Mouse (Mus musculus): Measurements from ENCODE around the gene Ehmt2. TPM values are rescaled to one million over a fixed set of nuclear protein-coding genes. Genes with fewer than 3 reads are reported as not detected.

Ehmt2 gene
- polyA plus RNA-seq, 1 experiment = 151 TPM

Other genes with a start within 250 kb of the Ehmt2 start
- gene Tnxb, start 227.9 kb upstream of the Ehmt2 start, polyA plus RNA-seq (2012; rRNA removed) = 11.0 and 13.3 TPM in 2 replicates
- 32.9 and 44.2 TPM in 2 replicates for gene C4b, start 154.6 kb upstream of the Ehmt2 start, polyA plus RNA-seq (2012; rRNA removed)
- 0.05 TPM in 1 of 2 replicates, not detected in the other for gene Cyp21a1, start 93.9 kb upstream of the Ehmt2 start, polyA plus RNA-seq (2012; rRNA removed)
- gene Stk19, start 61.5 kb upstream of the Ehmt2 start, polyA plus RNA-seq (2012; rRNA removed) = 49.5 and 57.9 TPM in 2 replicates
- 75.2 and 76.4 TPM in 2 replicates for gene Dxo, start 61.5 kb upstream of the Ehmt2 start, polyA plus RNA-seq (2012; rRNA removed)
- 61.1 and 89.6 TPM in 2 replicates for gene Skiv2l, start 48.3 kb upstream of the Ehmt2 start, polyA plus RNA-seq (2012; rRNA removed)
- 31.2 and 33.8 TPM in 2 replicates for gene Nelfe, start 48.1 kb upstream of the Ehmt2 start, polyA plus RNA-seq (2012; rRNA removed)
- gene Cfb, start 36.0 kb upstream of the Ehmt2 start, polyA plus RNA-seq (2012; rRNA removed) = 64.4 and 94.3 TPM in 2 replicates
- gene Zbtb12, start 19.0 kb upstream of the Ehmt2 start, polyA plus RNA-seq (2012; rRNA removed) = 4.7 and 5.8 TPM in 2 replicates
- gene Gm20547, start 16.4 kb upstream of the Ehmt2 start, polyA plus RNA-seq (2012; rRNA removed) = not detected in 2 replicates
- gene C2, start 204 bp upstream of the Ehmt2 start, polyA plus RNA-seq (2012; rRNA removed) = 28.1 and 31.1 TPM in 2 replicates
- gene Slc44a4, start 16.0 kb downstream of the Ehmt2 start, polyA plus RNA-seq (2012; rRNA removed) = 180 and 226 TPM in 2 replicates
- gene Neu1, start 32.8 kb downstream of the Ehmt2 start, polyA plus RNA-seq (2012; rRNA removed) = 64.9 and 118 TPM in 2 replicates
- gene Hspa1b, start 60.8 kb downstream of the Ehmt2 start, polyA plus RNA-seq (2012; rRNA removed) = 10.5 and 12.0 TPM in 2 replicates
- not detected in 2 replicates for gene Gm20481, start 71.4 kb downstream of the Ehmt2 start, polyA plus RNA-seq (2012; rRNA removed)
- 6.4 and 6.6 TPM in 2 replicates for gene Hspa1a, start 73.7 kb downstream of the Ehmt2 start, polyA plus RNA-seq (2012; rRNA removed)
- gene Hspa1l, start 74.2 kb downstream of the Ehmt2 start, polyA plus RNA-seq (2012; rRNA removed) = 0.21 and 0.22 TPM in 2 replicates
- gene Lsm2, start 83.4 kb downstream of the Ehmt2 start, polyA plus RNA-seq (2012; rRNA removed) = 108 and 113 TPM in 2 replicates
- 104 and 139 TPM in 2 replicates for gene Vars, start 102.5 kb downstream of the Ehmt2 start, polyA plus RNA-seq (2012; rRNA removed)
- gene Vwa7, start 118.1 kb downstream of the Ehmt2 start, polyA plus RNA-seq (2012; rRNA removed) = 0.38 and 0.64 TPM in 2 replicates
- gene Sapcd1, start 129.5 kb downstream of the Ehmt2 start, polyA plus RNA-seq (2012; rRNA removed) = 0.81 and 0.83 TPM in 2 replicates
- 2.0 and 3.3 TPM in 2 replicates for gene Msh5, start 148.3 kb downstream of the Ehmt2 start, polyA plus RNA-seq (2012; rRNA removed)
- 209 and 263 TPM in 2 replicates for gene Clic1, start 151.5 kb downstream of the Ehmt2 start, polyA plus RNA-seq (2012; rRNA removed)
- 12.5 and 14.9 TPM in 2 replicates for gene Ddah2, start 160.6 kb downstream of the Ehmt2 start, polyA plus RNA-seq (2012; rRNA removed)
- gene Ly6g6c, start 166.9 kb downstream of the Ehmt2 start, polyA plus RNA-seq (2012; rRNA removed) = 0.17 and 3.8 TPM in 2 replicates
- gene Mpig6b, start 167.7 kb downstream of the Ehmt2 start, polyA plus RNA-seq (2012; rRNA removed) = 0.26 and 0.47 TPM in 2 replicates
- 0.38 and 0.73 TPM in 2 replicates for gene Ly6g6e, start 178.4 kb downstream of the Ehmt2 start, polyA plus RNA-seq (2012; rRNA removed)
- 0.89 and 3.5 TPM in 2 replicates for gene Ly6g6d, start 179.6 kb downstream of the Ehmt2 start, polyA plus RNA-seq (2012; rRNA removed)
- 1.6 and 2.6 TPM in 2 replicates for gene Ly6g6f, start 187.1 kb downstream of the Ehmt2 start, polyA plus RNA-seq (2012; rRNA removed)
- gene Abhd16a, start 190.8 kb downstream of the Ehmt2 start, polyA plus RNA-seq (2012; rRNA removed) = 71.9 and 115 TPM in 2 replicates
- gene Ly6g5c, start 209.8 kb downstream of the Ehmt2 start, polyA plus RNA-seq (2012; rRNA removed) = 0.81 TPM in 1 of 2 replicates, not detected in the other
- gene Ly6g5b, start 217.0 kb downstream of the Ehmt2 start, polyA plus RNA-seq (2012; rRNA removed) = 2.2 and 3.0 TPM in 2 replicates
- gene Gpank1, start 223.0 kb downstream of the Ehmt2 start, polyA plus RNA-seq (2012; rRNA removed) = 18.4 and 19.4 TPM in 2 replicates
- 358 and 375 TPM in 2 replicates for gene Csnk2b, start 223.6 kb downstream of the Ehmt2 start, polyA plus RNA-seq (2012; rRNA removed)
- gene D17H6S53E, start 227.9 kb downstream of the Ehmt2 start, polyA plus RNA-seq (2012; rRNA removed) = 11.7 and 17.5 TPM in 2 replicates
- 0.26 TPM in 1 of 2 replicates, not detected in the other for gene Apom, start 233.6 kb downstream of the Ehmt2 start, polyA plus RNA-seq (2012; rRNA removed)
- gene Bag6, start 236.7 kb downstream of the Ehmt2 start, polyA plus RNA-seq (2012; rRNA removed) = 103 and 147 TPM in 2 replicates